Mouse (Mus musculus) MEL-GATA-1-ER (cell line): ENCODE results near the gene Banp.

Experiments used
- DNase-seq: peaks from one replicate; pipeline ENCODE4 v3.0.0-alpha.2; 2012; ENCODE audit warnings: low read depth; ENCODE audit errors: extremely low read depth

The Banp gene

GRCm38 (mm10) chr8:121926266-121926665 lies 23.3 kb upstream of the Banp start:
- no peak for DNase-seq

- DNase-seq: peak; percentile 60
These were observed 22.2 kb upstream of the Banp start for GRCm38 (mm10) chr8:121927316-121927715.

GRCm38 (mm10) chr8:121930047-121930446 lies 19.5 kb upstream of the Banp start:
- DNase-seq: no peak

DNA sequence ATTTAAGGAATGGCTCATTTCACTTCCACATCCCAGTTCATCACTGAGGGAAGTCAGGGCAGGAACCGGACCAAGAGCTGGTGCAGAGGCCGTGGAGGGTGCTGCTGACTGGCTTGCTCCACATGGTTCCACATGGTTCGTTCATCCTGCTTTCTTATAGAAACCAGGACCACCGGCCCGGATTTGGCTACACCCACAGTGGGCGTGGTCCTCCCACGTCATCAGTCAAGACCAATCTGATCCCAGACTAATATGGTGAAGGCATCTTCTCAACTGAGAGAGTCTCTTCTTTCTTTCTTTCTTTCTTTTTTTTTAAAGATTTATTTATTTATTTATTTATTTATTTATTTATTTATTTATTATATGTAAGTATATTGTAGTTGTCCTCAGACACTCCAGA lies 18.0 kb upstream of the Banp start:
- no peak for DNase-seq

- no peak for DNase-seq
These were observed 17.4 kb upstream of the Banp start for GRCm38 (mm10) chr8:121932026-121932667.

DNA sequence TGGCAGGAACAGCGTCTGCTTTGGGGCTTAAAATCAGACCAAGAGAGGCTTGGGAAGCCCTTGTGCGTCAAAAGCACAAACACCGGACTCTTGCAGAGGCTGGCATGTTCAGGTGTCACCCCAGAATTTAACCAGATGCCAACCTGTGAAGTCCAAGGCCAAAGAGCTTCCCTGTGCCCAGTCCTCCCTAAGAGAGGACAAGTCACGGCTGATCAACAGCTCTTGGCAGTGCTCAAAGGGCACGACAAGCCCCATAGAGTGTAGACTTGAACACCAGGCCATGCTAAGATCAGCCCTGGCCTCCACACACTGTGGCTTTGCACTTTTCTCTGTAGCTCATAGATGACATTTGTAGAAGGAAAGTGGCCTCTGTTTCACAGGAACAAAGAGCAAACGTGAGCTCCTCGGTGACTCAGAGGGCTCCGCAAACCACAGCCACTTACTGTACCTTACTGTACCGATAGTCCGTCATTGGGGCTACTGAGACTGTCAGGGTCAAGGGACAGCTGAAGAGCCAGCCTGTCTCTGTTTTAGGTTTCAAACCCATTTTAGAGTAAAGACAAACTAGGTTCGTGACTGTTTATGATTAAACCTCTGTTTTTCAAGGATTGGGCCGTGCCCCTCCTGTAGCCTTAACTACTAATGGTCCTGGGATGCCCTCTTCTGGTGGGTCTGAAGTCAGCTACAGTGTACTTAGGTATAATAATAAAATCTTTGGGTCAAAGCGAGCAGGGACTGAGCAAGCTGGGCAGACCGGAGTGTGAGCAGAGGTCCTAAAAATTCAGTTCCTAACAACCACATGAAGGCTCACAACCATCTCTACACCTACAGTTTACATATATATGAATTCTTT lies 16.7 kb upstream of the Banp start:
- DNase-seq: no peak

DNA sequence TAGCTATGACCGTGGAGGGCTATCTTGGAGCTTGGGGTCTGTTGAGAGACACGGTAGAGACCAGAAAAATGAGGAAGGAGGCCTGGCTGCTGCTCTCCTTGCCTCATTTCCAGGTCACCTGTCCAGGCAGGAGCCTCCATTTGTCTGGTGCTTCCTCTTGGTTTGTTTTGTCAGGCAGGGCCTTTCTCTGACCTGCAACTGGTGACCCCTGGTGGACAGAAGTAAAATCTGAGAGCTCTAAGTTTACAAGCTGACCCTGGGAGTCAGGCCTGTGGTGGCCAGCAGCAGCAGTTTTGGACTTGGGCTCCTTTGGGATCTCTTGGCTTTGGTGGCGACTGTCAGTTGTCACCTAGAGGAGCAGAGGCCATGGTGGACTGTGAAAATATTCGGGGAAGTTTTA lies 15.0 kb upstream of the Banp start:
- no peak for DNase-seq

DNA sequence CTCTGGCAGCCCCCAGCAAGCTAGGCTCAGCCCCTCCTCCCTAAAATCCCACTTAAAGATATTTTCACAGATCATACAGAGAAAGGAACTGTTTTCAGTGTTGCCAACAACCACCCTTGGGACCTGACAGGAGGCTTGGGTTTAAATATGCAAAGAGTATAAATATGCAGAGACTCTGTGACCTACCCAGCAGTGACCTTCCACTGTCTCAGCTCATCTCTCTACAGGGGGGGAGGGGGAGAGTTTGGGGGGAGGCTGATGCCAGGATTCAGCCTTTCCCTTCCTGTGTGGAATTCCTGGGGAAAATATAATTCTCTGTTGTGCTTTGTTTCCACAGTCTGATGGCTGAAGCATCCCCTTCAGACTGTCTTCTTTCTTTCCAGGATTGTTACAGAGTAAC lies 14.6 kb upstream of the Banp start:
- no peak for DNase-seq

- no peak for DNase-seq
These were observed 13.9 kb upstream of the Banp start for GRCm38 (mm10) chr8:121935341-121936294.

DNA sequence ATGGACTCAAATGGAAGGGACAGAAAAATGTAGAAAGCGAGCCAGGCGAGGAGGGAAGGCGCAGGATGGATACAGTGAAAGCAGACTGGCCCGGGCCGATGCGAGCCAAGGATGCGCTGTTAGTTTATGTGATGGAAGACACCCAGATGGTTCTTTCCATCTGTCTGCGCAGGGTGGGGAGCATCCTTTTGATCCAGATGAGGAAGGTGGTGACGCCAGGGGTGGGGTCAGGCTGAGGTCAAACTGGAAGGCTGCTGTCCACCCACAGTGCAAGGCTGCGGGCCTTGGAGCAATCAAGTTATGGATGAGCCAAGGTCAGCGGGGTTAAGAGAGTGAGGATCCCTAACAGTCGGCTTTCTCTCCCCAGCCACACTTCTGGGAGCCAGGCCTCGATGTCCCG lies 13.2 kb upstream of the Banp start:
- no peak for DNase-seq

DNA sequence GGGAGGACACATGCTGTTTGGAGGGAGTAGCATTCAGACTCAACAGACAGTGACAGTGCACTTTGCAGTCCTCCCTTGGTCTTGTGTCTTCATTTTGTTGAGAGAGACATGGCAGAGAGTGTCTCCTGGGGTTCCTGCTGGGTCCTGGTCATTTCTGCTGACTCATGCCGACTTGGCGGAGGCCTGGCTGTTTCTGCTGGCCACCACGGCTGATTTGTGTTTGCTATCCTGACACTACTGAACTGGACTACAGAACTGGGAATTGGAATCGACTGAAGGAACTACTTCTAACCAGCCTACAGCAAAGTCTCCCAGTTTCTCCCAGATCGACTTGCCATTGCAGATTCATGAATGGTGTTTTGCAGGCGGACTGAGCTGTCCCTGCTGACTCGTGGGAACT lies 10.8 kb upstream of the Banp start:
- no peak for DNase-seq

DNA sequence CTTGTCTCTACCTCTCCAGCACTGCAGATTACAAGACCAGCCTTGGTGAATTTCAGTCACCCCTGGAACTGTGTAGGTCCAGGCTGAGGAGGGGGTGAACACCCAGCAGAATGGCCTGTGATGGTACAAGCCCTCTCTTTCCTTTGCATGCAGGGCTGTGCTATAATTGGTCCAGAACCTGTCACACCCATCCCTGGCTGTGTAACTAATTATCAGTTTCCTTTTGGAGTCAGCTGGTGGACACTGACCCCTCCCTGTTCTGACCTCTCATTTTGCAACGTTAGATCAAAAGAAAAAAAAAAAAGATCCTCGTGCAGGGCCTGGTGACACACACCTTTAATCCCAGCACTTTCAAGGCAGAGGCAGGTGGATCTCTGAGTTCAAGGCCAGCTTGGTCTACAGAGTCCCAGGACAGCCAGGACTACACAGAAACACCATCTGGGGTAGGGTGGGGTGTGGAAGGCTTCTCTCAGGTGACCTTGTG lies 6.5 kb upstream of the Banp start:
- no peak for DNase-seq

DNA sequence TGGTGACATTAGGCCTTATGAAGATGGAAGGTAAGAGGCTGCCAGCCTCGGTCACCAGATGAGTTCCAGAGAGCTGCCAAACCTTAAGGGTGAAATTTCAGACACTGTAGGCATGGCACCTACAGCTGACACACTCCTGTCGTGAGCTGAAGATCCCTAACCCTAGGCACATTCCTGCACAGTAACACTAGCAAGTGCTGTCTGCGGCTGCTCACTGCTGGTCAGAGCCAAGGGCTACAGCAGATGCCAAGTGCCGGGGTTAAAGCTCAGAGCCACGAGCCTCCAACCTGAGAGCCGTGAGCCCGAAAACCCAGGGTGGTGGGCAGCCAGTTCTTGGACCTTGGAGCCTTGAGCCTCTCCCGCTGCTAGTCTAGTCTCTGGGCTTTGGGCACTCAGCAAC lies 5.8 kb upstream of the Banp start:
- DNase-seq: no peak

- DNase-seq: no peak
These were observed 4.7 kb upstream of the Banp start, which contains the start of gene Car5a for GRCm38 (mm10) chr8:121944831-121945230. Gene Car5a, minus strand, starts transcription at chr8:121944904.

GRCm38 (mm10) chr8:121946351-121946750 lies 3.2 kb upstream of the Banp start:
- no peak for DNase-seq

- no peak for DNase-seq
These were observed 2.4 kb upstream of the Banp start for GRCm38 (mm10) chr8:121947047-121947752.

GRCm38 (mm10) chr8:121947753-121948141 lies 1.8 kb upstream of the Banp start:
- peak; percentile 91 for DNase-seq

DNA sequence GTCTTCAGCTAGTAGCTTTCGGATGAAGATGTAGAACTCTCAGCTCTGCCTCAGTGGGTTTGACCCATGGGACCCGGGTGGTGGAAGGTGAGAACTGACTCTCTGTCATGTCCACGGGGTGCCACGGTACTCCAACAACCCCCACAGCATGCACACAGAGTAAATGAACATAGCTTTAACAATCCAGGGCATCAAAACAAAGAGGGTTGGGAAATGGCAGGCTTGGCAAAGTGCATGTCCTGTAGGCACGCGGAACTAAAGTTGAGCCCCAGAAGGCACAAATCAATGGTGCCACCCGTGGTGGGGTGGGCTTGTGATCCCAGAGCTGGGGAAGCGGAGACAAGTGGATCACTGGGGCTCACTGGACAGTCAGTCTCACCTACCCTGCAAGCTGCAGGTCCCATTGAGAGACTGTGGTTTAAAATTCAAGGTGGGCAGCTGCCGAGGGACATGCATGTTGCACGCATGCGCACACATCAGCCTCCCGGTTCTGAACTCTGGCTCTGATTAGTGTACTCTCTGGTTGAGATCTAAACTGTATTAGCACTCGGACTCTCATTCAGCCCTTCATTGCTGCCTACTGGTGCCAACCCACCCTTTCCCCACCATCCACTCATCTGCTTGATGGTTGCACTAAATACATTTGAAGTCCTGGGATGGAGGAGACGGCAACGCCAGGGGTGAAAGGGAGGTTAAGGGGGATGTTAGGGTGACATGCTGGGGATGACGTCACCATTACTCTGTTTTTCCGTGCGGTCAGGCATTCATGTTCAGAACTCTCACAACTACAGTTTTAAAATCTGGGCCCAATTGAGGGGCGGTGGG lies 1.0 kb upstream of the Banp start:
- DNase-seq: peak; percentile 49

- peak; percentile 98 for DNase-seq
These were observed 595 bp downstream of the Banp start for GRCm38 (mm10) chr8:121949941-121950748.
